Mouse (Mus musculus) cerebellum, adult 2 months (tissue): ENCODE measurements around the gene Diaph3.

Source experiments
- CTCF ChIP-seq: fragments of 200-500 bp; IDR thresholded peaks from 2 replicates; pipeline ENCODE4 v1.5.1; 2011; ENCODE audit warnings: low read depth, mild to moderate bottlenecking, control low read depth, low read length, moderate library complexity, borderline replicate concordance; ENCODE audit not compliant: insufficient read depth
- POLR2A ChIP-seq: fragments of 200-500 bp; IDR thresholded peaks from 2 replicates; pipeline ENCODE4 v1.6.1; 2011; ENCODE audit warnings: low read length, control low read depth, borderline replicate concordance; ENCODE audit not compliant: insufficient read depth

GRCm38 (mm10) chr14:86936424-86936823, 204.6 kb downstream of the Diaph3 start:
- TF ChIP-seq CTCF, result no peak
- no peak for TF ChIP-seq POLR2A
